Mouse (Mus musculus): ENCODE results near the gene Usp13.

DNA sequence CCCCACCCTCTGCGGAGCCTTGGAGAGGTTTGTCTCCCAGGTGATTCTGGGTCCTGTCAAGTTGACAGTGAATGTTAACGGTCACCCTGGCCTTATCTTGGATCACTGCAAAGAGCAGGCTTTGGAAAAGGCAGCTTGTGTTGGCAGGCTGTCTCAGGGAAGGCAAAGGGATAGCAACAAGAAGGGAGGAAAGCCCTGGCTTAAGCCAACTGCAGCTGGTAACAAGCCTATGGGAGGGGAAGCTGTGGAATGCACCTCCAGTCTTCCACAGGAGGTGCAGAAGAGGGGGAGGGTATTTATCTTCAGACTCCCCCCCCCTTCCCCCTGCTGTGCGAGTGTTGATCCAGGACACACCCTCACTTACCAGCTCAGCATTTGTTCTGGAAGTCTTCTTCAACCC, 5.3 kb downstream of the Usp13 start:
- TF ChIP-seq CTCF (IDR thresholded peaks at IDR 0.05; ENCODE audit: borderline replicate concordance, control insufficient read depth, extremely low read depth, insufficient read depth, low read length, poor library complexity) (no peak), POLR2A (IDR thresholded peaks at IDR 0.05; ENCODE audit: control insufficient read depth, extremely low read depth, insufficient read depth, low read length, poor library complexity) (no peak)
